Mouse (Mus musculus) testis, adult 2 months (tissue): ENCODE data around the gene Trpm8.

Experiments
- CTCF ChIP-seq: fragments of 200-500 bp; IDR thresholded peaks from 2 replicates; pipeline ENCODE4 v1.5.1; 2012; ENCODE audit warnings: low read depth, mild to moderate bottlenecking, inconsistent platforms, low read length, moderate library complexity; ENCODE audit not compliant: control insufficient read depth, insufficient read depth, insufficient replicate concordance
- POLR2A ChIP-seq: fragments of 200-500 bp; IDR thresholded peaks from 2 replicates; pipeline ENCODE4 v1.6.1; 2012; ENCODE audit warnings: low read depth, mild to moderate bottlenecking, inconsistent platforms, low read length, moderate library complexity; ENCODE audit not compliant: control insufficient read depth

GRCm38 (mm10) chr1:88247660-88248059, 29.8 kb upstream of the Trpm8 start:
- TF ChIP-seq CTCF (no peak), POLR2A (no peak)
